Mouse (Mus musculus): Measurements from ENCODE around the gene Bcas3.

The Bcas3 gene

DNA sequence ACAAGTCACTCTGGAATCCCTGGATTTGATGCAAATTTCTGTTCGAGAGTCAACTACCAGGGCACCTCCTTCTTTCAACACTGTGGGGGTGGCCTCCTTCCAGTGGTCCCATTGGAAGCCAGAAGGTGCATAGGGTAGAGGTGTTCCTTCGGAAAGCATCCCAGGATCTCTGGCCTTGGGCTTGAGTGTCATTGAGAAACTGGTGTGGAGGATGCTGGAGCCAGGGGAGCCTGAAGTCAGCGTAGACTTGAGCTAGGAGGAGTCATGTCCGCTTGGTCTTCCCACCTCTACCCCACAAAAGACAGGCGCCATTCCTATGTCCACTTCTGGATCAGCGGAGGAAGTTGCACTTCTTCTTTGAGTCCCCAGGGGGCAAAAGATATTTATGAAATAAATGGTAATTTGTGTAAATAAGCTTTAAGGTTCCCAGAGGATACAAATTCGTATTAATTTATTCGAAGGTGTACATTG is 488.3 kb downstream of the Bcas3 start:
- peak; percentile 10 for DNase-seq (ENCODE audit: low spot score)

DNA sequence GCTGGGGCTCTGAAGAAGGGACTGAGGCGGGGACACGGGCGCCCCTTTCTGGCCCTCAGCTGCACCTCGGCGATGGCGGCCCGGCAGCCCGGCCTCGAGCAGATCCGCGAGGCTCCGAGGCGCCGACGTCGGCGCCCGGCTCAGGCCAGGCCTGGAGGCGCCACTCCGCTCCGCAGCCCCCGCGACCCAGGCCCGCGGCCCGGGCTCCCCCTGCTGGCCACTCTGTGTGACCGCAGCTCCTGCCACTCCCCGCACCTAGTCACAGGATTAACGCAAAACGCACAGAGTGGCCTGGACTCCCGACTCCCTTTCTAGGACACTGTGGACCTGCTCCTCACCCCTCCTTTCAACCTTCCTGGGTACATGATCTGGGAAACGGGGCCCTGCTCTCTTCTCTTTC is 489.0 kb downstream of the Bcas3 start:
- DNase-seq (ENCODE audit: low spot score), result peak; percentile 71

DNA sequence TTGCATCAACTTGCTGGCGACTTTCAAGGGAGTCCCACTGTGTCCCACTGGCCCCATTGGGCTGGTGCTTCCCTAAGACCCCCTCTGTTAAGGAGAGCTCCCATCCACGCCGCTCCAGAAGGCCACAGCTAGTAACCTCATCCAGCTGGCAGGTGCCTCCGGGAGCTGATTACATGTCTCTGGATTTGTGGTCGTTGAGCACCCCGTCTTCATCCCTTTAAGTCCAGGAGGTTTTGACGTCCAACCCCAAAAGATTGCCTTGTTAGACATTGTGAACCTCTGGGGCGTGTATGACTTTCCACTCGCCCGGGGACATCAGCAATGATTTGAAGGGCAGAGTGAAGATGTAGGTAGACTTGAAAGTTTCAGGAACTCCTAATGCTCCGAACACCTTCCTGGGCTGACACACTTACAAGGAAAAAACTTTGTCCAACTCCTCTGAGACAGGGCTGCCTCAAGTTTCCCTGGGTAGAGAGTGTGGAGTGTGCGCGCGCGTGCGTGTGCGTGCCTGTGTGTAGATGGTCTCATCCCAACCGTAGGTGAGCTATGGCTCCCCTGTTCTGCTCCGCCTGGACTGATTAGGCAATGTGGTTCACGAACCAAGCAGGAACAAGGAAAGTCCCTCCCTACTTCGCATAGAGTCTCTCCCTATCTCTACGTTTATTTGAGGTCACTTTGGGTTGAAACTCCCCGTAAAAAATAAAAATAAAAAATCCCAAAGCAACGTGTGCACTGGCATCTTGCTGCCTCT is 489.8 kb downstream of the Bcas3 start:
- peak; percentile 34 for DNase-seq (ENCODE audit: low spot score)

DNA sequence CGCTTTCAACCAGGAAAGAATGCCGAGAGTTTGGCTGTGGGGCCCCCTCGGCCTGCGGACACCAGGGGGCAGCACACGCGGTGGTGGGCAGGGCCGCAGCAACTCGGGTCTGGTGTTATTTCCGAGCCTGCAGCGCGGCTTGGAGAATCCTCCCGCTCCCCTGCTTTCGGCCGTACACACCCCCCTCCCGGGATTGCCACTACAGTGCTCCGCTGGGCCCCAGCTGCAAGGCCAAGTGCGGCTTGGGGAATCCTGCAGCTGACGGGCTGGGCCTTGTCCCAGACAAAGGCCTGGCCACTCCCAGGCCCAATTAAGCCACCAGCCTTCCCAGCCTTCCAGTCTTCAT is 490.4 kb downstream of the Bcas3 start:
- DNase-seq (ENCODE audit: low spot score), result peak; percentile 82

DNA sequence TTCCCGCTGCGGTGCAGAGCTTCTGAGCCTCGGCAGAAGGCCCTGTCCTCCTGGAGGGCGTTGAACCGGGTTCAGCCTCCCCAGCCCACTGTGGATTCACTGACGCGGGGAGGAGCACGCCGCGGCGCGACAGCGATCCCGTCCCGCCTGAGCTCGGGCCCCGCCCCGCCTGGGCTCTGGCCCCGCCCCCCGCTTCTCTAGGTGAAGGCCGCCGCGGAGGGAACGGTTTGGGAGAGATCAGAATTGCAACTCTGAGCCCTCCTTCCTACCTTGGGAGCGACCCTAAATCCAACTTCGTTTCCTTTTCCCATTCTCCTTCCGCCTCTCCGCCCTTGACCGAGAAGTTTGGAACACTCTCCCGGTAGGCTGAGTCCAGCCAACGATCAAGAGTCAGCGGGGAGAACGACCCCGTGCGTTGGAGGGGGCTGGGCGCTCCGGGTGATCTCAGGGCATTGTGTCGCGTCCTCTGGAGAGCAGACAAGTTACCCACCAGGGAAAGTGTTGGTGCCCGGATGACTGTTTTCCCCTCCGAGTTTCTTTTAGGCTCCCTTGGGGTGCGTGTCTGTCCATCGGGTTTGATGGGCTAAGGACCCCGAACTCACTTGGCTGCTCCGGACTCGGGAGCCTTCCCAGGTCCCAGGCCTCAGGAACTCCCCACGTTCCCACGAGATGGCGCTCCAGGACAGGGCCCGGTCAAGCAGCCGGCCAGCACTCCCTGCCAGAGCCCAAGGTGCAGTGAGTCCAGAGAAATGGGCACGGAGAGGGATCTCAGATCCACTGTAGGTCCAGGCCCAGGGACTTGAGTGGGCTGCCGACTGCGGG is 491.4 kb downstream of the Bcas3 start:
- peak; percentile 91 for DNase-seq (ENCODE audit: low spot score)

DNA sequence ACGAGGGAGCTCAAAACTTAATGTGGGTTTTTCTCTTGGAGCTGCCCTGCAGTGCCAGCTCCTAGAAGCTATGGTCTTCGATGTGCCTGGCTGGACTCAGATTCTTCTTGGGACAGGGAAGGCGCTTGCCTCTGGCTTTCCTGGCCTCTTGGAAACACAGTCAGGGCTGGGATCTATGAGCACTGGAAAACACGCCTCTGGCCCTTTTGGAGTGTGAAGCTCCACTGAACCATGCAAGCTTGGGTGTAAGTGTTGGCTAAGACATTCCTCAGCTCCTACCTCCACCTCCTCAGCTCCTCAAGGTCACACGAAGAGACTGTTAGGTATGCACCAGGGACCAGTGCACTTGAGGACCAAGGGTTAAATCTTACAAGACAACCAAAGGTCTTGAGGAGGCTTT is 492.0 kb downstream of the Bcas3 start:
- no peak for DNase-seq (ENCODE audit: low spot score)

DNA sequence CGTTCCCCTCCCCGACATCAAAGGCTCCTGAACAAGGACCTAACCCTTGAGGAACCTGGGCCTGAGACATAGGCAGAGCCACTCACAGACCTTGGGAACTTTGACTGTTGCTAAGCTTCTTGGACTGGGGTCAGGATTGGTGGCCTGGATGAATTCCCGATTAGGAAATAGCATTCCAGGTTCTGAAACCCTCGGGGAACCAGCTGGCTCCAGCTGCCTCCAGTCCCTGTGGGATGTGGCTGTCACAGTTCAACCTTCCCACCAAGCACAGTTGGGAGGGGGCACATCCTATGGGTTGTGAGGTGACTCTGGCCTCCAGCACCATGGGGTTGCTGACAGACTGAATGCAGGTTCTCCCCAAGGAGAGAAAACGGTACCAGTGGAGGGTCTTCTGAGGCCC is 493.0 kb downstream of the Bcas3 start:
- peak; percentile 19 for DNase-seq (ENCODE audit: low spot score)

DNA sequence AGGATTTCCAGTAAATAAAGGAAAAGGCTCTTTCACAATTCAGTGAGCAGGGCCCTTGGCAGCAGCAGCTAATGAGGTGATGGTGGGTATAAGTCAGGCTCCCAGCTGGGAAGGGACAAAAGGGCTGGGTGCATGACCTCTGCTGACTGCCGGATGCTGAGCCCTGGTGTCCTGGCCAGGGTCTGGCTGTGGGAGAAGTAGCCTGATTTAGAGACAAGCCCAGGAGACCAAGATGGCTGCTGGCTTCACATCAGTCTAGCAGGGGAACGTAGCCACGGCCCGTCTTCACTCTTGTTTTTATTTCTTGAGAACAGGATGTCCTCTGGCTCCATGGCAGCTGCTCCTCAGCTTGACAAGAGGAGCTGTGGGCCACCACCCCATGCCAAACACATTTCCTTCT is 493.5 kb downstream of the Bcas3 start:
- DNase-seq (ENCODE audit: low spot score), result peak; percentile 4

DNA sequence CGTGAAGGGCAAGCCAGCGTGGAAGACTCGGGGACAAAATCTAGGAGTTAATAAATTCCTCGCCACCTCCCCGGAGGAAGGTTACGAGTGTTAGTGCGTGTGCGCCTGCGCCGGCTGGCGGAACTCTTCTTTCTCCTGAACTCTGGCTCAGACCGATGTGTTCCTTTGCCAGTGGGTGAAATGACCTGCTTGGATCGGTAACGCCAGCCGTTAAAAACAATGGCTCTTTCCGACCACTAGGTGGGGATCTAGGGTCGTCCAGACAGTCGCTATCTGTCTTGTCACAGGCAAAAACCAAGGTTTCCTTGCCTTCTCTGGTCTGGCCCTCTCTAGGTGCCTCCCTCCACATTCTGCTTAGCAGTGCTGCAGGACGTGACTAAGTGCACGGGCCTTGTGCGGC is 496.1 kb downstream of the Bcas3 start:
- peak; percentile 54 for DNase-seq (ENCODE audit: low spot score)

DNA sequence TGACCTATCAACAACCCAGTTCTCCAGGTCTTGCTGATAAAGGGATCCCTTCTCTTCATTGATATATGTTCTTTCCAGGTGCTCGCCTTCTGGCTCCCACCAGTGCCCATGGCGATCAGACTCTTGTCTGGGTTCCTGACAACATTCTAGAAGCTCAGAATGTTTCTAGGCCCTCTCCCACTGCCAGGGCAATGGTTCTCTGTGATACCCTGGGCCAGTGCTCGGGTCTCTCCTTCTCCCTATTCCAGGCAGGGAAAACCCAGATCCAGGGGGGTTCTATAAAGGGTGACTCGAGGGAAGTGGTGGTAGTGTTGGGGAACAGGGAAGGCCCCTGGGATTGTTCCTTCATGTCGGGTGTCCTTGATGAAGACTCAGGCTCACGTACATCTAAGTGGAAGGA is 497.3 kb downstream of the Bcas3 start, which contains the start of gene Gm11444:
Gene Gm11444, minus strand, starts transcription at position 101 of the 400 bp plus-strand sequence.
- DNase-seq (ENCODE audit: low spot score), result no peak

DNA sequence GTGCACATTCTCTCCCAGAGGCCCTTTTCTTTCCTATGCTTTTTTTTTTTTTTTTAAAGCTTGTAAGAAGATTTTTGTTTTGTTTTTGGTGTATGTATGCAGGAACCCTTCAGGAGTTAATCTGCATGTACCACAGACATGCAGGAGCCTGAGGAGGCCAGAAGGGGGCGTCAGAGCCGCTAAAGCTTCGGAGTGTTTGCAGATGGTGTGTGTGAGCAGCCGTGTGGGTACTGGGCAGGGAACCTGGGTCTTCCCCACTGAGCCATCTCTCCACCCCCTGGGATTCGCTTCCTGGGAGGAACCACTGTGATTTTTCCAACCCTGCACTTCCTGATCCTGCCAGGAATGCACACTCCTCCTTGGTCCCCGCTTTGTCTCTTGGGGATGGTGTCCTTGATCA is 497.8 kb downstream of the Bcas3 start:
- no peak for DNase-seq (ENCODE audit: low spot score)

DNA sequence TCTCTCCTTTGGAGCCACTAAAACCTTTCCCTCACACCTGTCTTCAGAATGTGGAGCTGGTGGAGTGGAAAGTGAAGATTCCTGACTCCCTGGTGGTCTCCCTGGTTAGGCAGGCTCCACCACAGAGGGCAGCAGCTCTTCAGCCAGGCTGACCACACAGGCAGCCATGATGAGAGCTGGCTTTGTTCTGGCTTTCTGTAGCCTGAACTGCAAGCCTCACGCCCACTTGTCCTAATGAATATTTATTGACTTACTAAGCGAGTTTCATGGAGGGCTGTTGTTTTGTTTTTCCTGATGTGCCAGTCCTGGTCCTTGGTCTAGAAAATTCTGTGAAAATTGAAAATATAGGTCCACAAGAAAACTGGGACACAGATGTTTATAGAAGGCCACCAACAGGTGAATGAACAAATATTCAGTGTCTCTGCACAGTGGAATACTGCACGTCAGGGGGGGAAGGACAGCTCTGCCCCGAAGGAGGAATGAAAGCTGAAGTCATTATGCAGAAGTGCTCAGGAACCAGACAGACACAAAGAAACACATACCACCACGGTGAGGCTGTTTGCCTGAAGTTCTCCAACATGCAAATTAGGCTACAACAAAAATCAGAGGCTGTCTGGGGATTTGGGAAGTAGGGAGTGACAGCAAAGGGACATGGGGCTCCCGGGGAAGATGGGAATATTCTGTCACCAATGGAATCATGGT is 505.2 kb downstream of the Bcas3 start:
- DNase-seq (ENCODE audit: low spot score), result no peak

DNA sequence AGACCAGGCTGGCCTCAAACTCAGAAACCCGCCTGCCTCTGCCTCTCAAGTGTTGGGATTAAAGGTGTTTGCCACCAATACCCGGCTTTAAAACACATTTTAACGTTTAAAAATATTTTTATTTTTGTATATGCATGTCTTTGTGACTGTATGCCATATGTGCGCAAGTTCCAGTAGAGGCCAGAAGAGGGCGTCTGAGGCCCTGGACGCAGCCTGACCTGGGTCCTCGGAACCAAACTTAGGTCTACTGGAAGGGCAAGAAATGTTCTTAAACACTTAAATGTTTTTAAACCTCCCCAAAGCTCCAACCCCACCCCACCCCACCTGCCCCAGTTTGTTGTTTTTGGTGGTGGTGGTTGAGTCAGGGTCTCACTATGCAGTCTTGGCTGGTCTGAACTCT is 511.4 kb downstream of the Bcas3 start:
- no peak for DNase-seq (ENCODE audit: low spot score)

Data from urinary bladder, postnatal 25 days (tissue).